Mouse (Mus musculus) CH12.LX (cell line): Measurements from ENCODE around the gene Tsku. TPM values are rescaled to one million over a fixed set of nuclear protein-coding genes. Genes with fewer than 3 reads are reported as not detected.

Source experiments
- DNase-seq: peaks from one replicate; pipeline ENCODE4 v3.0.0-alpha.2; 2013; ENCODE audit errors: extremely low read depth
- H3K27ac ChIP-seq: 2 replicates; pipeline ENCODE4 v1.5.1; 2012; ENCODE audit warnings: low read depth, mild to moderate bottlenecking, control low read depth, moderate library complexity; ENCODE audit not compliant: insufficient read depth
- H3K27me3 ChIP-seq: replicated peaks from 2 replicates; pipeline ENCODE3; 2012; ENCODE audit warnings: inconsistent platforms
- H3K36me3 ChIP-seq, 2 experiments: replicated peaks in 1 of 2; 2 replicates each; pipeline versions ENCODE3 to v1.6.1; 2012; ENCODE audit warnings: inconsistent platforms in 1 of 2, low read length in 1 of 2, mild to moderate bottlenecking in 1 of 2, mixed read lengths in 1 of 2, moderate library complexity in 1 of 2; ENCODE audit not compliant: control insufficient read depth in 1 of 2, insufficient read depth in 1 of 2
- H3K4me1 ChIP-seq, 2 experiments: 2 replicates each; pipeline ENCODE4 v1.6.1; 2012; ENCODE audit warnings: inconsistent platforms in 1 of 2, moderate library complexity in 1 of 2; ENCODE audit not compliant: insufficient read depth in 2 of 2, control insufficient read depth in 1 of 2
- H3K4me2 ChIP-seq: 2 replicates; pipeline ENCODE4 v1.6.1; 2012; ENCODE audit warnings: low read depth, mild to moderate bottlenecking, control low read depth; ENCODE audit not compliant: poor library complexity, insufficient read depth, severe bottlenecking
- H3K4me3 ChIP-seq, 3 experiments: fragments of 150-350 bp in 1 of 3; sonication (generic) in 1 of 3; replicated peaks in 1 of 3; 2 replicates each; pipeline versions ENCODE3 to v1.5.1; 2011 to 2012; ENCODE audit warnings: low read depth in 2 of 3, low read length in 2 of 3, mild to moderate bottlenecking in 2 of 3, moderate library complexity in 2 of 3, control low read depth in 1 of 3, improper control_type of control experiment in 1 of 3, inconsistent platforms in 1 of 3, mixed read lengths in 1 of 3; ENCODE audit not compliant: poor library complexity in 1 of 3
- H3K79me2 ChIP-seq: replicated peaks from 2 replicates; pipeline ENCODE4 v1.6.1; 2012; ENCODE audit warnings: mild to moderate bottlenecking, moderate library complexity; ENCODE audit not compliant: control insufficient read depth, poor library complexity, insufficient read depth, severe bottlenecking; ENCODE audit errors: extremely low read depth
- H3K9ac ChIP-seq: 2 replicates; pipeline ENCODE4 v1.6.1; 2012; ENCODE audit warnings: low read depth, mild to moderate bottlenecking, control low read depth, moderate library complexity; ENCODE audit not compliant: insufficient read depth
- H3K9me3 ChIP-seq: replicated peaks from 2 replicates; pipeline ENCODE3; 2012; ENCODE audit warnings: low read length, inconsistent platforms, mixed read lengths
- BHLHE40 ChIP-seq: IDR thresholded peaks from 2 replicates; pipeline ENCODE4 v1.6.1; 2011; ENCODE audit warnings: mild to moderate bottlenecking, low read depth, low read length, improper control_type of control experiment
- CHD2 ChIP-seq: IDR thresholded peaks from 2 replicates; pipeline ENCODE4 v1.6.1; 2011; ENCODE audit warnings: low read length, improper control_type of control experiment
- CTCF ChIP-seq, 2 experiments: IDR thresholded peaks in 1 of 2; conservative IDR thresholded peaks in 1 of 2; 2 replicates each; pipeline ENCODE4 v1.5.1; 2011 to 2012; ENCODE audit warnings: low read depth in 2 of 2, low read length in 2 of 2, improper control_type of control experiment in 1 of 2, inconsistent platforms in 1 of 2, mild to moderate bottlenecking in 1 of 2, moderate library complexity in 1 of 2
- EP300 ChIP-seq: IDR thresholded peaks from 2 replicates; pipeline ENCODE4 v1.6.1; 2011; ENCODE audit warnings: low read length, improper control_type of control experiment
- ETS1 ChIP-seq: conservative IDR thresholded peaks from 2 replicates; pipeline ENCODE4 v1.6.1; 2012; ENCODE audit warnings: low read depth, mild to moderate bottlenecking, inconsistent platforms, low read length, improper control_type of control experiment, moderate library complexity
- GABPA ChIP-seq: IDR thresholded peaks from 2 replicates; pipeline ENCODE4 v1.6.1; 2012; ENCODE audit warnings: low read depth, low read length, improper control_type of control experiment, inconsistent platforms; ENCODE audit not compliant: insufficient replicate concordance
- HCFC1 ChIP-seq: IDR thresholded peaks from 2 replicates; pipeline ENCODE4 v1.6.1; 2012; ENCODE audit warnings: low read depth, mild to moderate bottlenecking, inconsistent platforms, low read length, improper control_type of control experiment
- IRF4 ChIP-seq: IDR thresholded peaks from 2 replicates; pipeline ENCODE4 v1.6.1; 2014; ENCODE audit warnings: low read depth, mild to moderate bottlenecking, inconsistent platforms, low read length, improper control_type of control experiment
- JUND ChIP-seq: conservative IDR thresholded peaks from 2 replicates; pipeline ENCODE4 v1.6.1; 2011; ENCODE audit warnings: low read depth, low read length, improper control_type of control experiment
- KAT2A ChIP-seq: IDR thresholded peaks from 2 replicates; pipeline ENCODE4 v1.6.1; 2012; ENCODE audit warnings: low read length, improper control_type of control experiment, inconsistent platforms; ENCODE audit not compliant: insufficient replicate concordance
- MAFK ChIP-seq: IDR thresholded peaks from 2 replicates; pipeline ENCODE4 v1.6.1; 2011; ENCODE audit warnings: low read length, improper control_type of control experiment; ENCODE audit not compliant: insufficient replicate concordance
- MAX ChIP-seq: IDR thresholded peaks from 2 replicates; pipeline ENCODE4 v1.6.1; 2011; ENCODE audit warnings: low read length, improper control_type of control experiment
- MAZ ChIP-seq: IDR thresholded peaks from 2 replicates; pipeline ENCODE4 v1.6.1; 2012; ENCODE audit warnings: low read depth, mild to moderate bottlenecking, inconsistent platforms, low read length, improper control_type of control experiment, moderate library complexity
- MEF2A ChIP-seq: IDR thresholded peaks from 2 replicates; pipeline ENCODE4 v1.6.1; 2014; ENCODE audit warnings: low read depth, mild to moderate bottlenecking, inconsistent platforms, low read length, improper control_type of control experiment, borderline replicate concordance
- MXI1 ChIP-seq: IDR thresholded peaks from 2 replicates; pipeline ENCODE4 v1.6.1; 2011; ENCODE audit warnings: mild to moderate bottlenecking, low read depth, low read length, improper control_type of control experiment
- MYC ChIP-seq: IDR thresholded peaks from 2 replicates; pipeline ENCODE4 v1.6.1; 2011; ENCODE audit warnings: low read depth, mild to moderate bottlenecking, improper control_type of control experiment, low read length
- NELFE ChIP-seq: IDR thresholded peaks from 2 replicates; pipeline ENCODE4 v1.6.1; 2011; ENCODE audit warnings: low read depth, low read length, improper control_type of control experiment
- NRF1 ChIP-seq: IDR thresholded peaks from 2 replicates; pipeline ENCODE4 v1.6.1; 2014; ENCODE audit warnings: low read depth, mild to moderate bottlenecking, inconsistent platforms, low read length, improper control_type of control experiment, moderate library complexity
- PAX5 ChIP-seq: IDR thresholded peaks from 2 replicates; pipeline ENCODE4 v1.6.1; 2012; ENCODE audit warnings: low read length, inconsistent platforms, mixed read lengths
- POLR2A ChIP-seq: IDR thresholded peaks from 2 replicates; pipeline ENCODE4 v1.6.1; 2011; ENCODE audit warnings: low read depth, mild to moderate bottlenecking, improper control_type of control experiment, low read length
- POLR2AphosphoS2 ChIP-seq: IDR thresholded peaks from 2 replicates; pipeline ENCODE4 v1.6.1; 2011; ENCODE audit warnings: low read depth, low read length, improper control_type of control experiment
- RAD21 ChIP-seq: IDR thresholded peaks from 2 replicates; pipeline ENCODE4 v1.6.1; 2011; ENCODE audit warnings: low read depth, mild to moderate bottlenecking, low read length, improper control_type of control experiment, moderate library complexity
- RCOR1 ChIP-seq: conservative IDR thresholded peaks from 2 replicates; pipeline ENCODE4 v1.6.1; 2012; ENCODE audit warnings: low read depth, mild to moderate bottlenecking, inconsistent platforms, low read length, improper control_type of control experiment
- TBP ChIP-seq: conservative IDR thresholded peaks from 2 replicates; pipeline ENCODE4 v1.6.1; 2011; ENCODE audit warnings: low read depth, low read length, improper control_type of control experiment
- TCF12 ChIP-seq: IDR thresholded peaks from 2 replicates; pipeline ENCODE4 v1.6.1; 2014; ENCODE audit warnings: low read depth, mild to moderate bottlenecking, inconsistent platforms, low read length, improper control_type of control experiment
- UBTF ChIP-seq: IDR thresholded peaks from 2 replicates; pipeline ENCODE4 v1.6.1; 2012; ENCODE audit warnings: low read depth, mild to moderate bottlenecking, inconsistent platforms, low read length, improper control_type of control experiment, moderate library complexity
- USF1 ChIP-seq: IDR thresholded peaks from 2 replicates; pipeline ENCODE4 v1.6.1; 2014; ENCODE audit warnings: low read depth, mild to moderate bottlenecking, inconsistent platforms, low read length, improper control_type of control experiment
- ZC3H11A ChIP-seq: IDR thresholded peaks from 2 replicates; pipeline ENCODE4 v1.6.1; 2012; ENCODE audit warnings: low read depth, mild to moderate bottlenecking, inconsistent platforms, low read length, improper control_type of control experiment
- ZKSCAN1 ChIP-seq: IDR thresholded peaks from 2 replicates; pipeline ENCODE4 v1.6.1; 2012; ENCODE audit warnings: low read depth, inconsistent platforms, low read length, improper control_type of control experiment, borderline replicate concordance
- dilution Hi-C: fragments of 300-500 bp; cut with MboI; formaldehyde crosslinking; loops from 2 replicates; pipeline ENCODE4 v1.14.3; 2020; ENCODE audit warnings: low sequenced_read_pairs; ENCODE audit not compliant: extremely low pct_unique_long_range_greater_than_20kb, extremely low pct_ligation_motif_present
- in situ Hi-C: fragments of 300-500 bp; cut with MboI; formaldehyde crosslinking; loops from 3 replicates; pipeline ENCODE4 v1.14.3; 2019; ENCODE audit warnings: low sequenced_read_pairs, low pct_ligation_motif_present, low pct_unique_long_range_greater_than_20kb, mixed read lengths
- polyA plus RNA-seq: library from polyadenylated mRNA; unstranded; fragments of >175 nt; gene quantifications from 2 replicates; pipeline ENCODE4 v1.2.1, GENCODE M21; 2012; ENCODE audit warnings: low read depth; ENCODE audit not compliant: insufficient read length
- total RNA-seq, 2 experiments: library from RNA; depleted of rRNA; stranded (reverse); fragments of 300-350 nt in 1 of 2; fragments of >200 nt in 1 of 2; gene quantifications; 2 replicates each; pipeline ENCODE4 v1.2.3; 2012 to 2014

Gene Tsku
- total and polyA plus RNA-seq, 3 experiments: 1.4 to 3.9 (median 3.9) TPM

DNA sequence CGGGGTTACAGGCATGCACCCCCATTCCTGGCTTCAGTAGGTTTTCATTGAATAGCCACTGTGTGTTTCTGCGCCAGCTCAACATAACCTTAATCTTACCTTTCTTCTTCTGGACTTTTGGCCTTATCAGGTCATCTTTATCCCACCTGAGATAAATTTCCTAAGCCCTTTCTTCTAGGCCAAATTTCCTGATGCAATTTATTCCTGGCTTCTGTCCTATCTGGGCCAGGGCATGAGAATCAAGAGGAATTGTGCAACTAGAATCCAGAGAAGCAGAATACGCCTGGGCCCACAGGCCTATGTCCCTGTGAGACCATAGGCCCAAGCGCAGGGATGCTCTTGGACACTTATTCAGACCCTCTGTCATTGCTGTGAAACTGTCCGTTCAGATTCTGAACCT lies 27.6 kb downstream of the Tsku start:
- in situ Hi-C loops: no loop called here
- H3K4me1 ChIP-seq: peaks cover 2 to 10% of the 10 kb centered on the region in 2 experiments; a peak in 3 of 4 replicates
- no peak for DNase-seq

DNA sequence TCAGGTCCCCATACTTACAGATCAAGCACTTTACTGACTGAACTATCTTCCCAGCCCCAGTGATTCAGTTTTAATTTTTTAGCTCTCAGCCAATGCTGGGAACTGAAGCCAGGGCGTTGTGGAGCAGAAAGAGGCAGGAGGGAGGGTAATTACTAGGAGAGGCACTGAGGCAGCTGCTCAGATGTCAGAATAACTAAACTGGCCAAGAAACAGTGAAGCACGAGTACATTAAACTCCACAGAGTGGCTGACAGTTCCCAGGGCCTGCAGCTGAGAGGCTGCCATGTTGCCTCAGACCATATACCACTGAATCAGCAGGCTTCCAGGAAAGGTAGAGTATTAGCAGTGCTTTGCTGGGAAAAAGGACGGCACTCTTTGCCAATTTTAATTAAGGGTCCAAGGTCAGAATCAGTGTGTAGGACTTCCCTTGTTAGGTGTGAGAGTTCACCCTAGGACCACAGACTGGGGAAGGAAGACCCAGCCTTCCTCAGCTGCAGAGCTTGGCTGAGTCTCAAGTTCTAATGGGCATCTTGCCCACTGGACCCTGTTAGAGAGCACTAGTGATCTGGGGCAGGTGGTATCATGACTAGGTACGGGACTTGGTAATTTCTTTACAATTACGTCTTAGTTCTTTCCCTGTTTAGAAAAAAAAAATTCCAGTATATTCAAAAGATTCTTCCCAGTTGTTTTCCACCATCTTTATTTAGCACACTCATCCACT lies 28.3 kb downstream of the Tsku start:
- Histone ChIP-seq H3K79me2 (no peaks in the 10 kb centered on the region), H3K36me3 (no peaks in the 10 kb centered on the region), H3K9me3 (no peaks in the 10 kb centered on the region), H3K4me1 (peaks cover 2 to 10% of the 10 kb centered on the region in 2 experiments; a peak in 3 of 4 replicates), H3K9ac (no peak overlapping the region), H3K4me2 (no peak overlapping the region)
- DNase-seq: no peak
- TF ChIP-seq UBTF (no peak), MAX (no peak), USF1 (no peak), HCFC1 (no peak), CTCF (conservative IDR thresholded peaks at IDR 0.05 in 1 of 2, IDR thresholded peaks at IDR 0.05 in 1 of 2; ENCODE audit: low read depth in 2 of 2, low read length in 2 of 2) (no peak), EP300 (no peak), BHLHE40 (no peak), POLR2AphosphoS2 (no peak), MAZ (no peak), ZKSCAN1 (no peak), NRF1 (no peak), RAD21 (no peak), PAX5 (no peak), ZC3H11A (no peak), RCOR1 (no peak), ETS1 (no peak), MEF2A (no peak), KAT2A (no peak), TBP (no peak), GABPA (no peak)
- TF ChIP-seq, all 38 proteins: peak for 0
- Histone ChIP-seq H3K27me3 (no peaks in the 10 kb centered on the region), H3K4me3 (no peak overlapping the region), H3K27ac (no peak overlapping the region)
- dilution Hi-C loops: no loop called here
- in situ Hi-C loops: no loop called here

More for the DNA sequence above, 27.6 kb downstream of the Tsku start:
- dilution Hi-C loops: no loop called here
- Histone ChIP-seq H3K79me2 (no peaks in the 10 kb centered on the region), H3K4me3 (no peak overlapping the region), H3K9me3 (no peaks in the 10 kb centered on the region), H3K4me2 (no peak overlapping the region), H3K9ac (no peak overlapping the region), H3K27ac (no peak overlapping the region), H3K27me3 (no peaks in the 10 kb centered on the region), H3K36me3 (no peaks in the 10 kb centered on the region)
- TF ChIP-seq TBP: no peak
- TF ChIP-seq USF1: no peak
- no peak for TF ChIP-seq POLR2A
- TF ChIP-seq GABPA: no peak
- no peak for TF ChIP-seq NELFE
- no peak for TF ChIP-seq MYC
- no peak for TF ChIP-seq MAFK
- TF ChIP-seq IRF4: no peak
- TF ChIP-seq TCF12: no peak
- no peak for TF ChIP-seq CHD2
- no peak for TF ChIP-seq JUND
- TF ChIP-seq MXI1: no peak
- no peak for TF ChIP-seq ZC3H11A
